Mouse (Mus musculus): ENCODE data around the gene Map4k3. TPM values are rescaled to one million over a fixed set of nuclear protein-coding genes. Genes with fewer than 3 reads are reported as not detected.

Gene Map4k3
- polyA plus RNA-seq, 1 experiment from 2014 or later: 13.8 TPM

DNA sequence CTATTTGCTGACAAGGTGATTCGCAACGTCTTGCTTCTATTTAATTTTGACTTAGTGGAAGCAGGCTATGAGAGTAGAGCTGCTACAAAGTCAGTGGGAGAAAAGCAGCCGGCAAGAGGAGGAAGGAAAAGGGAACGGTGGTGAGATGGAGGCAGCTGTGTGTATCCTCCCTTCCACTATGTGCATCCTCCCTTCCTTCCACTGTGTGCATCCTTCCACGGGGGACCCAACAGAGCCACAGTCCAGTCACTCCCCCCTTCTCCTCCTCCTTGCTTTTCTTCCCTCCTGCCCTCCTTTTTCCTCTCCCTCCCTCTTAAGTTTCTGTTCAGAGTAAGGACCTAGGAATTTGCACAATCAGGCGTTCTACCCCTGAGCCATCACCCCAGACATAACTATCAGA is 21.7 kb downstream of the Map4k3 start:
- no peak for ATAC-seq
- 64% methylated on average over 6 of the region's 6 CpGs for WGBS
- Histone ChIP-seq H3K27me3 (replicated peaks; ENCODE audit: control insufficient read depth, insufficient read depth, low read length) (no peaks in the 10 kb centered on the region), H3K4me1 (replicated peaks; ENCODE audit: control insufficient read depth, insufficient read depth, low read length) (peaks cover 12% of the 10 kb centered on the region; the same call in 1 of the 2 replicates), H3K4me2 (replicated peaks; ENCODE audit: low read depth) (no peak overlapping the region), H3K27ac (ENCODE audit: low read depth, low read length) (no peak overlapping the region), H3K4me3 (ENCODE audit: low read depth, low read length) (no peak overlapping the region), H3K36me3 (ENCODE audit: control insufficient read depth, insufficient read depth) (no peaks in the 10 kb centered on the region), H3K9me3 (ENCODE audit: control insufficient read depth) (no peaks in the 10 kb centered on the region), H3K9ac (ENCODE audit: low read depth, low read length) (no peak overlapping the region)
- no peak for TF ChIP-seq CTCF (IDR thresholded peaks at IDR 0.05; ENCODE audit: low read depth)

DNA sequence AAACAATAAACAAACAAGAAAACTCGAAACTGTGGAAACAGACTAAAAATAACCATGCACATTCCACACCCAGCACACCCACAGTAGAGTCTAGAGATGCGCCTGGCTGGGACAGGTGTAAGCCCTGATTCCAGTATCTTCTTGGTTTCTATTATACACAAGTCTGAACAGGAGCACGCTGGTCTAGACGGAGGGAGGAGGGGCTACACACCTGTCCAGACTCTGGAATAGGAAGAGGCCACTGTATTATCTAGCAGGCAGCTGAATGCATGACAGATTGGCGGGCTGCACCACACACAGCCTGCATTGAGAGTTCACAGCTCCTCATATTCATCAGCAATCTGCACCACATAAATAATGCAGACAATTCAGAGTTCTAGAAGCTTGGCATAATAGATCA is 26.6 kb downstream of the Map4k3 start:
- H3K4me2 ChIP-seq (replicated peaks; ENCODE audit: low read depth): no peak overlapping the region
- H3K9ac ChIP-seq (ENCODE audit: low read depth, low read length): no peak overlapping the region
- no peak overlapping the region for H3K4me3 ChIP-seq (ENCODE audit: low read depth, low read length)
- no peaks in the 10 kb centered on the region; the same call in 1 of the 2 replicates for H3K36me3 ChIP-seq (ENCODE audit: control insufficient read depth, insufficient read depth)
- H3K27me3 ChIP-seq (replicated peaks; ENCODE audit: control insufficient read depth, insufficient read depth, low read length): no peaks in the 10 kb centered on the region
- TF ChIP-seq CTCF (IDR thresholded peaks at IDR 0.05; ENCODE audit: low read depth): no peak
- ATAC-seq: no peak
- 60% methylated on average over 5 of the region's 5 CpGs for WGBS
- H3K27ac ChIP-seq (ENCODE audit: low read depth, low read length): no peak overlapping the region
- H3K4me1 ChIP-seq (replicated peaks; ENCODE audit: control insufficient read depth, insufficient read depth, low read length): peaks cover 3% of the 10 kb centered on the region; the same call in 1 of the 2 replicates
- H3K9me3 ChIP-seq (ENCODE audit: control insufficient read depth): no peaks in the 10 kb centered on the region

DNA sequence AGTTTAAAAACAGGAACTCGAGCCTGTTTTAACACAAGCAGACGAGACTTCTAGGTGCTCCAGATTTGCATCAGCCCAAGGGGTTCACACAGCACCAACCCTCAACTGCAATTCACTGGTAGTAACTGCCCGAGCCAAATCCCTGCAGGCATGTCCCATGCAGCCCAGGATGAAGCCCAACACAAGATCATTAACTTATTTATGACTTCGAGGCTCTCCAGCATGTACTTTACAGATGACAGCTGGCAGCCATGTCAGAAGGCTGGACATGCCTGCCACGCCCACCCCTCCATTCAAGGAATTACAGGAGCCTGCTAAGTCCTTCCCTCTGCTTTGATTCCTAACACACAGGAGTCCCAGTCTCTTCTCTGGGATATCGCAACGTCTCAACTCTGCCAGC is 29.4 kb downstream of the Map4k3 start:
- Histone ChIP-seq H3K9ac (ENCODE audit: low read depth, low read length) (no peak overlapping the region), H3K9me3 (ENCODE audit: control insufficient read depth) (no peaks in the 10 kb centered on the region), H3K27me3 (replicated peaks; ENCODE audit: control insufficient read depth, insufficient read depth, low read length) (no peaks in the 10 kb centered on the region), H3K4me2 (replicated peaks; ENCODE audit: low read depth) (no peak overlapping the region), H3K4me1 (replicated peaks; ENCODE audit: control insufficient read depth, insufficient read depth, low read length) (peaks cover 3% of the 10 kb centered on the region; the same call in 1 of the 2 replicates), H3K36me3 (ENCODE audit: control insufficient read depth, insufficient read depth) (no peaks in the 10 kb centered on the region; the same call in 1 of the 2 replicates), H3K27ac (ENCODE audit: low read depth, low read length) (no peak overlapping the region), H3K4me3 (ENCODE audit: low read depth, low read length) (no peak overlapping the region)
- WGBS: 43% methylated on average over 7 of the region's 7 CpGs
- TF ChIP-seq CTCF (IDR thresholded peaks at IDR 0.05; ENCODE audit: low read depth): no peak
- peak; percentile 43; the same call in 1 of the 2 replicates for ATAC-seq

DNA sequence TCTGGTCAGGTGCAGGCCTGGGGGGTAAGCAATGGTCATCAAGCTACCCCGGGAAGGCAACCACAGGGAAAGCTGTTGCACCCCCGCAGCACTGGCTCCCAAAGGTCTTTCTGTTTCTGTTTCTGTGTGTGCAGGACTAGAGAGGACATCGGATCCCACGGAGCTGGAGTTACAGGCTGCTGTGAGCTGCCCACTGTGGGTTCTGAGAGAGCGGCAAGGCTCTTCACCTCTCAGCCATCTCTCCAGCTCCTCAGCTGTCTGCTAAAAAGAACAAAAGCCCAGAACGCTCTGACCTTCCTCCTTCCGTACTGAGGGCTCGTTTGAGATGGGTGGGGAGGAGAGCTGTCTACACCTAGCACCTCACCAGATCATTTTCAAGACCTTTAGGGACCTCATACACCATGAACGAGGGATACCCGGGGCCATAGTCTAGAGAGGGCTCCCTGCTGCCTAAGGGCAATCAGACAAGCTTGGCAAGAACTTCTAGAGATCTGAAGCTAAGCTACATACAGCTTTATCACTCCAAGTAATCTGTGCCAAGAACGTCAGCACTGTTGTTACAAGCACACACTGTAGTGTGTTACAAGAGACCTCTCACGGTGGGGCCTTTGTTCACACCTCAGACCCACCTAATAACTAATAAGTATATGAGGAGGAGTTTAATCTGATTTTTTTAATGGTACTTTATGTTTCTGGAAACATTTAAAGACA is 29.9 kb downstream of the Map4k3 start:
- no peaks in the 10 kb centered on the region for H3K9me3 ChIP-seq (ENCODE audit: control insufficient read depth)
- ATAC-seq: 0 out of 2 replicates have a peak, but pooled peaks have one; percentile 25
- peaks cover 3% of the 10 kb centered on the region; the same call in 1 of the 2 replicates for H3K4me1 ChIP-seq (replicated peaks; ENCODE audit: control insufficient read depth, insufficient read depth, low read length)
- no peak overlapping the region for H3K9ac ChIP-seq (ENCODE audit: low read depth, low read length)
- H3K4me2 ChIP-seq (replicated peaks; ENCODE audit: low read depth): no peak overlapping the region
- no peak for TF ChIP-seq CTCF (IDR thresholded peaks at IDR 0.05; ENCODE audit: low read depth)
- no peak overlapping the region for H3K27ac ChIP-seq (ENCODE audit: low read depth, low read length)
- no peak overlapping the region for H3K4me3 ChIP-seq (ENCODE audit: low read depth, low read length)
- H3K36me3 ChIP-seq (ENCODE audit: control insufficient read depth, insufficient read depth): no peaks in the 10 kb centered on the region; the same call in 1 of the 2 replicates
- 56% methylated on average over 12 of the region's 12 CpGs for WGBS
- H3K27me3 ChIP-seq (replicated peaks; ENCODE audit: control insufficient read depth, insufficient read depth, low read length): no peaks in the 10 kb centered on the region

DNA sequence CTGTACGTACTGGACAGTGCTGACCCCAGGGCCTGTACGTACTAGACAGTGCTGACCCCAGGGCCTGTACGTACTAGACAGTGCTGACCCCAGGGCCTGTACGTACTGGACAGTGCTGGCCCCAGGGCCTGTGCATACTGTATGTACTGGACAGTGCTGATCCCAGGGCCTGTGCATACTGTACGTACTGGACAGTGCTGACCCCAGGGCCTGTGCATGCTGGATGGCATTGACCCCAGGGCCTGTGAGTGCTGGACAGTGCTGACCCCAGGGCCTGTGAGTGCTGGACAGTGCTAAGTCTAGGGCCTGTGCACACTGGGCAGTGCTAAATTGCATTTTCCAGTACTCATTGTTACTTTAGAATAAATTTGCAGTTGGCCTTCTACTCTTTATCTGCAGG is 31.3 kb downstream of the Map4k3 start:
- no peak for TF ChIP-seq CTCF (IDR thresholded peaks at IDR 0.05; ENCODE audit: low read depth)
- Histone ChIP-seq H3K4me1 (replicated peaks; ENCODE audit: control insufficient read depth, insufficient read depth, low read length) (peaks cover 3% of the 10 kb centered on the region; the same call in 1 of the 2 replicates), H3K4me2 (replicated peaks; ENCODE audit: low read depth) (no peak overlapping the region), H3K27ac (ENCODE audit: low read depth, low read length) (no peak overlapping the region), H3K4me3 (ENCODE audit: low read depth, low read length) (no peak overlapping the region), H3K9ac (ENCODE audit: low read depth, low read length) (no peak overlapping the region), H3K9me3 (ENCODE audit: control insufficient read depth) (no peaks in the 10 kb centered on the region), H3K36me3 (ENCODE audit: control insufficient read depth, insufficient read depth) (no peaks in the 10 kb centered on the region; the same call in 1 of the 2 replicates), H3K27me3 (replicated peaks; ENCODE audit: control insufficient read depth, insufficient read depth, low read length) (no peaks in the 10 kb centered on the region)
- ATAC-seq: no peak
- WGBS: 93% methylated on average over 5 of the region's 5 CpGs

DNA sequence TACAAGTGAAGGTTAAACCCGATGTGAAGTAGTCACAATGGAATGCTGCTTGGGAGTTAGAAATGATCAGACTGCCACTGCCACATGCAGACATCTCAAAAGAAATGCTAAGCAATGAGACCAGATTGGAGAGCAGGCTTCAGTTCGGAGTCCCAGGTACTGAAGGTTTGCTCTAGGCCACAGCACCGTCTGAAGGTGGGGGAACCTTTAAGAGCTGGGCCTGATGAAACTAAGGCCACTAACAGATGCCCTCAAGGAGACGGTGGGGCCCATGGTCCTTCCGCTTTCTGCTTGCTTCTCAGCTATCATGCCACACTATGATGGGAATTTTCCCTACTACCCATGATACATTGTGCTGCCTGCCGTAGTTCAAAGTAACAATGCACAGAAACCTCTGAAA is 32.1 kb downstream of the Map4k3 start:
- no peak for TF ChIP-seq CTCF (IDR thresholded peaks at IDR 0.05; ENCODE audit: low read depth)
- no peaks in the 10 kb centered on the region; the same call in 1 of the 2 replicates for H3K36me3 ChIP-seq (ENCODE audit: control insufficient read depth, insufficient read depth)
- 87% methylated on average over 6 of the region's 6 CpGs for WGBS
- no peak for ATAC-seq
- H3K9ac ChIP-seq (ENCODE audit: low read depth, low read length): no peak overlapping the region
- H3K4me3 ChIP-seq (ENCODE audit: low read depth, low read length): no peak overlapping the region
- H3K4me1 ChIP-seq (replicated peaks; ENCODE audit: control insufficient read depth, insufficient read depth, low read length): peaks cover 3% of the 10 kb centered on the region; the same call in 1 of the 2 replicates
- no peak overlapping the region for H3K4me2 ChIP-seq (replicated peaks; ENCODE audit: low read depth)
- H3K27ac ChIP-seq (ENCODE audit: low read depth, low read length): no peak overlapping the region
- no peaks in the 10 kb centered on the region for H3K27me3 ChIP-seq (replicated peaks; ENCODE audit: control insufficient read depth, insufficient read depth, low read length)
- no peaks in the 10 kb centered on the region for H3K9me3 ChIP-seq (ENCODE audit: control insufficient read depth)

Measured in intestine, postnatal 0 days (tissue).